Mouse (Mus musculus): ENCODE measurements around the gene Cul9. TPM values are rescaled to one million over a fixed set of nuclear protein-coding genes. Genes with fewer than 3 reads are reported as not detected.

Gene Cul9
- total RNA-seq, 2 experiments from 2014 or later, result 12.0 to 12.6 TPM

Small RNA genes lying within 50 kb of the gene (microRNA-seq; reads per million reads assigned to microRNA genes)
- 2.7 to 4.8 reads per million in 2 experiments for gene Mir6976

Other genes starting within 250 kb of the Cul9 start
- 1 to 10 TPM in 1 of 2 experiments, under 1 TPM in 1; 0.95 to 1.1 TPM for gene Dlk2, start 249.0 kb downstream of the Cul9 start, total RNA-seq (2021)
- gene Abcc10, start 218.0 kb downstream of the Cul9 start, total RNA-seq (2021), result 1 to 10 TPM; 5.1 to 5.8 TPM
- 10 to 100 TPM; 24.2 to 25.8 TPM for gene Zfp318, start 162.7 kb downstream of the Cul9 start, total RNA-seq (2021)
- gene Crip3, start 117.5 kb downstream of the Cul9 start, total RNA-seq (2021), result under 1 TPM; 0.36 to 0.52 TPM
- not detected for gene Slc22a7, start 107.9 kb downstream of the Cul9 start, total RNA-seq (2021)
- gene Ttbk1, start 58.7 kb downstream of the Cul9 start, total RNA-seq (2021), result under 1 TPM; 0.33 to 0.45 TPM
- 10 to 100 TPM in 1 of 2 experiments, 1 to 10 TPM in 1; 9.5 to 10.2 TPM for gene Dnph1, start 49.7 kb downstream of the Cul9 start, total RNA-seq (2021)
- gene Srf, start 9.8 kb upstream of the Cul9 start, total RNA-seq (2021), result 100 to 1,000 TPM; 184 to 210 TPM
- 10 to 100 TPM; 34.8 to 36.2 TPM for gene Ptk7, start 83.1 kb upstream of the Cul9 start, total RNA-seq (2021)
- gene Klc4, start 99.6 kb upstream of the Cul9 start, total RNA-seq (2021), result 10 to 100 TPM; 18.9 TPM
- gene Mrpl2, start 99.8 kb upstream of the Cul9 start, total RNA-seq (2021), result 100 to 1,000 TPM; 107 to 109 TPM
- 10 to 100 TPM; 65.5 to 66.6 TPM for gene Cul7, start 103.9 kb upstream of the Cul9 start, total RNA-seq (2021)
- gene Rrp36, start 128.0 kb upstream of the Cul9 start, total RNA-seq (2021), result 10 to 100 TPM; 16.7 TPM
- 10 to 100 TPM; 62.9 to 66.8 TPM for gene Mea1, start 132.4 kb upstream of the Cul9 start, total RNA-seq (2021)
- gene Klhdc3, start 134.5 kb upstream of the Cul9 start, total RNA-seq (2021), result 100 to 1,000 TPM; 138 to 140 TPM
- 10 to 100 TPM; 41.5 to 42.9 TPM for gene Ppp2r5d, start 158.7 kb upstream of the Cul9 start, total RNA-seq (2021)
- gene Pex6, start 165.1 kb upstream of the Cul9 start, total RNA-seq (2021), result 10 to 100 TPM; 12.0 to 14.4 TPM
- under 1 TPM; 0.55 to 0.74 TPM for gene Gnmt, start 182.8 kb upstream of the Cul9 start, total RNA-seq (2021)
- 10 to 100 TPM; 29.4 to 29.7 TPM for gene Cnpy3, start 205.8 kb upstream of the Cul9 start, total RNA-seq (2021)
- not detected for gene Ptcra, start 217.3 kb upstream of the Cul9 start, total RNA-seq (2021)
- gene 2310039H08Rik, start 226.2 kb upstream of the Cul9 start, total RNA-seq (2021), result 10 to 100 TPM; 28.6 to 29.9 TPM
- gene Rpl7l1, start 236.3 kb upstream of the Cul9 start, total RNA-seq (2021), result 10 to 100 TPM; 69.6 to 71.9 TPM

Measured in heart, postnatal 4 days (tissue).